Mouse (Mus musculus): ENCODE measurements at regions not wholly inside any gene's neighbourhood (a gene's known extent, or its start where the extent isn't known, plus 50 kb on each side); places are given as distances from the start of the nearest gene placed in this dataset.
A peak's percentile ranks its signal among the peaks of the same experiment; 100 is the strongest.

DNA sequence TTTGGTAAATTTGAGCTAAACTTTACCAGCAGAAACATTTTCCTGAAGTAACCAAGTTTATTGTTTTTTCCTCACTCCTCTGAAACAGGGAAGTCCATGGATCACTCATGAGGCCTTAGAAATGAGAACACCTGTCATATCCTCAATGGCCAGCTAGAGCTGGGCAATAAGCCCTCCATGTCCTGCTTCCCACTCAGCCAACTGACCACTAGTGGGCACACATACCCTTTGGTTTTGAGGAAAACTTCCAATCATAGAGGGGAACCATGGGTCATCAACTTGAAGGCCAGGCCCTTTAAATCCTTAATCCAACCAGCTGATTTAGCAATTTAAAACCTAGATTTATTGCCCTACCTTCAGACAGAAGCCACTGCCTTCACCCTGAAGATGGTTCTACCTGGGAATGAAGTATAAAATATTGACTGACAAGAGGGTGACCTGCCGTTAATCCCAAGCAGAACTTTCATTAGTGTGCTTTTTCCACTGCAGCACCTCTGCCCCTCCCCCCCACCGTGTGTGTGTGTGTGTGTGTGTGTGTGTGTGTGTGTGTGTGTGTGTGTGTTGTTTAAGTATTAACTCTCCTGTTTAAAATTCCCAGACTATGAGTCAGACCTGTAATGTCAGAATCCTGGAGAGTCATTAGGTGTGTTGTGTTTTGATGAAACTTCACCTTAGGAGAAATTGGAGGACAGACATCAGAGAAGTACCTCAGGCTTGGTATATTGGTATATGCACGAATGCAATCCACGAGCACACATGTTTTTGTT lies 312.3 kb downstream of the Hdgfl1 start:
- DNase-seq = no peak

DNA sequence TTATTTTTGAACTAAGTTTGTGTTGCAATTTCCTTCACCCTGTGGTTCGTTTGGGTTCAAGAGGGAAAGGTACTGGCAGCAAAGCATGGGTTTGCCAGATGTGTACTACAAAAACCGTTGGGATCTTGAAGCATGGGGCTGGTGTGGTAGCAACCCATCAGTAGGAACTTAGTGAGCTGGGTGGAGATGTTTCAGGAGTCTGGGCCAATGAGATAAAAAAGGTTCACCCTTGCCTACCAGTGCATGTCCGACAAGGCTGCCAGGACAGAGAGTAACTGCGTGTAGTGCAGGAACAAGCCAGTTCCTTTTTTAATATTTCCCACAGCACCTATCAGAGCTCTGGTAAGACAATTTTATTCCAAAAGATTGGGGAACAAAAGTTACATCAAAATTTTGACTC lies 343.3 kb downstream of the Hdgfl1 start:
- no peak for DNase-seq

DNA sequence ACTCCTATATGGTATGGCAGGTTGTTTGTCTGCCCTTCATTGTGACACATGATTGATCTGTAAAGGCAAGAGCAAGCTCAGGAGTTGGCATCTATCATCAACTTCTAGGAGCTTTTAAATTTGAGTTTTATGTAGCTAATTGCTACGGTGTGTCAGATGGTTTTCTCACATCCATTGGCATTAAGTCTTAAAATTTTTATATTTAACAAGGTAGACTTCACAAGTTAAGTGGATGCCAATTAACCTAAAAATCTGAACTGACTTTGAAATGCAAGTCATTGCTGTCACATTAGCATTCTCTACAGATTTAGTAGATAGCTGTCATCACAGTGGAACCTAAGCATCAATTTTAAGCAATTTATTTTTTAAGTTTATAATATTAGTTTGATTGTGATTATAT lies 345.5 kb downstream of the Hdgfl1 start:
- DNase-seq = no peak

DNA sequence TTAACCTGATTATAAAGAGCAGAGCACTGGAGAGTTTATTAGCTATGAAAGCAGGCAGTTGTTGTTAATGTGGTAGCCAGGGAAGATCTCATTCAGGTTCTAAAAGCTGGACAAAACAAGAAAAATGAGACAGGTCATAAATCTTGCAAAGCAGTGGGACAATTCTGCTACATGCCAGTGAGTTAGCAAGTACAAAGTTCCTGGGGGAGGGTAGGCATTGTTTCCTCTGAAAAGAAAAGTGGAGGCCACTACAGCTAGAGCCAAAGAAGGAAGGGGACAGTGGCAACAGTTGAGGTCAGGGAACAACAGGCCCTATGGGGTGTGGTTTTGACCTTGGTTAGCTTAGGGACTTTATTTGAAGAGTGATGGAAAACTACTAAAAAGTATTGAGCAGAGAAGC lies 364.2 kb downstream of the Hdgfl1 start:
- DNase-seq = peak; percentile 84

DNA sequence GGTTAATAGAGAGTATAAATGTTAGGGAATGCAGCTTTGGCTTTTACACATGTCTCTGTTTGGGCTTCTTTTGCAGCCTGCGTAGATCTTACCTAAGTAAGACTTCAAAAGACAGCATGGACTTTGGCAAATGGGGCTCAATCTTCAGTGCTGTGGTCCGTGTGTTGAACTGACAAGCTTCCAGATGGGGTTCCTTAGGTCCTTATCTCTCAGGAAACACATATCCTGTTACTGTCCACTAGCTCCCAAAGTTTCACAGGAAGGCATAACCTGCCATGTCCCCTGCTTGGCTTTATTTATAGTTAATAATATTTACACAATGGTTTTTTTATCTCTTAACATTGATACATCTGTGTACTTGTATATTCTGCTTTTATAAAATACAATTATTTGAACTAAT lies 365.3 kb downstream of the Hdgfl1 start:
- DNase-seq = peak; percentile 93

DNA sequence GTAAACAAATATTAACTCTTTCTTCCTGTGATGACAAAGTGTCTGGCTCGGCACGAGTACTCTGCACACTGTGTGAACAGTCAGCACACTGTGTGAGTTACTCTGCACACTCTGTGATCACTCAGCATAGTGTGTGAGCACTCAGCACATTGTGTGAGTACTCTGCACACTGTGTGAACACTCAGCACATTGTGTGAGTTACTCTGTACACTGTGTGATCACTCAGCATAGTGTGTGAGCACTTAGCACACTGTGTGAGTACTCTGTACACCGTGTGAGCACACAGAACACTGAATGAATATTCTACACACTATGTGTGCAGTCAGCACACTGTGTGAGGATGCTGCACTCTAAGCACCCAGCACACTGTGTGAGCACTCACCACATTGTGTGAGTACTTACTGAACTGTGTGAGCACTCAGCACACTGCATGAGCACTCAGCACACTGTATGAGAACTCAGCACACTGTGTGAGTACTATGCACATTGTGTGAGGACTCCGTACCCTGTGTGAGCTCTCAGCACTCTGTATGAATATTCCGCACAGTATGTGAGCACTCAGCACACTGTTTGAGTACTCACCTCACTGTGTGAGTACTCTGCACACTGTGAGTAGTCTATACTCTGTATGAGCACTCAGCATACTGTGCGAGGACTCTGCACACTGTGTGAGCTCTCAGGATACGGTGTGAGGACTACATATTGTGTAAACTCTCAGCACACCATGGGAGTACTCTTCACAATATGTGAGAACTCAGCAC lies 381.9 kb downstream of the Hdgfl1 start:
- peak; percentile 69 for DNase-seq

DNA sequence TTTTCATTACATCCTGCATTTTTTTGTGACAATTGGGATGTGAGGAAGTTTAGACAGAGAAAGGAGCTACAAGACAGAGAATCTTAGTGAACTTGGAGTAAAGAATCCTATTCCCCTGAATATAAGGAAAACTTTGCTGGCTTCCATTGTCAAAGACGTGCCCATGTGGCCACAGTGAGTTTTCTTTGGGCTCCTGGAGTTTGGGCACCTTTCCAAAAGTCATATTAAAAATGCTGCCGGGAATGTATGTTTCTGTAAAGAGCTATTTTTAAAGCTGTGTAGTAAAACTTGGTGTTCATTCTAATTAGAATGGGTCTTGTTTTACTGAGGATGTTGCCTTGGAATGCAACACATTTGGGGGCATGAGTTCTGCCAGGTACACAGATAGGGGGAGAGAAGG lies 387.3 kb downstream of the Hdgfl1 start:
- DNase-seq = peak; percentile 42

DNA sequence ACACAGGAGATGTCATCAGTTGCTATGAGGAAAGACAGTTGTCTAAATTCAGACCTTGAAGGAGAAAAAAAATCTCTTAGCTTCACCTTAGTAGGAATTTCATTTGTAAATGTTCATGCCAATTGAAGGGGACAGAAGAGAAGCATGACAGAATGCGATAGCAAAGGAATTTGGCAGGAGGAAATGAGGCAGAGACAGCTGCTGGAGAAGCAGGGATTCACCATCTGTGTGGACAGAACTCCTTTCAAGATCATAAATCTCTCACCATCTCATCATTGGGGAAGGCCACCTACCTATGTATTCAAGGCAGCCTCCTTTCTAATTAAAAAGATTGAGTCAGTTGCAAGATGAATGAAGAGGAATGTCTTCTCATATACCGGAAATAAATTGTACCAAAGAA lies 387.8 kb downstream of the Hdgfl1 start:
- DNase-seq = peak; percentile 3

DNA sequence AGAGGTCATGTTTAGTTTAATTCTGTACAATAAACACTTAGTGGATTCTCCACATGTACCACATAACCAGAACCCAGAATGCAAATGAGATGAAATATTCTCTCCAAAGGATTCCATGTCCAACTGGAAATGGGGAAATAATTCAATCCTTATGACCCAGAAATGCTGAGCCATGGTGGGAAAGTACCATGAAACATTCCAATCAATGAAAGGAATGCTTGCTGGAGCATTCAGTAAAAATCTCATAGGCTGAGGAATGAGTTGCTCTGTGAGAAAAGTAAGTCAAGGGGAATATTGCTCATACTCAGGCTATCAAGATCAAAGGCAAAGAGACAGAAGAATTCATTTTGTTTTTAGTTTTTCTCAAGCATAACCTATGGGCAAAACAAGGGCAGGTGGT lies 394.4 kb downstream of the Hdgfl1 start:
- DNase-seq = peak; percentile 22

DNA sequence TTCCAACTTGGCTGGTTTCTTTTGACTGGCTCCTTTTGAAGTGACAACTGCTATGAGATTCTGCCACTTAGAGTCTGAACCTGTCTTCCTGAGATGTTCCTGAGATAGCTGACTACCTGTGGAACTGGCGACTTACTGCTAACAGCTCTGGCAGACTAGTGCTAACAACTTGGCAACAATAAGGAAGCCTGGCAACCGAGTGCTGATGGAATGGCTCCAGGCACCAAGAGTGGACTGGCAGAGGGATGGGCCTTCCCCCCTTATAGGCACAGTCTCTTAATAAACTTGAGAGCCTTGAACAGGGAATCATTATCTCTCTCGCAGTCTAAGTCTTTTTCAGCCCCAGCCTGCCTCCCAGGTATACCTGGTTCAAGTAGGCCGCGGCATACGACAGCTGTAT lies 404.1 kb downstream of the Hdgfl1 start:
- peak; percentile 86 for DNase-seq

DNA sequence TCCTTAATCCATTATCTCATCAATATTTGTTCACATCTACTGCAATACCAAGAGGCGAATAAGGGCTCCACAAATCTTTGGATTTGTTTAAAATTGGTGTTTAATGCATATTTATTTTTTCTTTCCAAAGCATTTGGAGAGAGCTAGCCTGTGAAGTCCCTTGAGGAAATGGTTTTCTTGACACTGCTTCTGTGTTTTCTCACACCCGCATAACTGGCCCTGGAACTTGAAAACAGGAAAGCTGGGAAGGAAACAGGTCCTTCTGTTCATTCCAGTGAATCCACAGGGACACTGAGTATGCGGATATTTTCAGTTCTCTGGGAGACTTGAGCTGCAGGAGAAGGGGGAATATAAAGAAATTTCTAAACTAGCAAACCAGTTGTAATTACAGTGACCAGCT lies 413.6 kb downstream of the Hdgfl1 start:
- peak; percentile 94 for DNase-seq

DNA sequence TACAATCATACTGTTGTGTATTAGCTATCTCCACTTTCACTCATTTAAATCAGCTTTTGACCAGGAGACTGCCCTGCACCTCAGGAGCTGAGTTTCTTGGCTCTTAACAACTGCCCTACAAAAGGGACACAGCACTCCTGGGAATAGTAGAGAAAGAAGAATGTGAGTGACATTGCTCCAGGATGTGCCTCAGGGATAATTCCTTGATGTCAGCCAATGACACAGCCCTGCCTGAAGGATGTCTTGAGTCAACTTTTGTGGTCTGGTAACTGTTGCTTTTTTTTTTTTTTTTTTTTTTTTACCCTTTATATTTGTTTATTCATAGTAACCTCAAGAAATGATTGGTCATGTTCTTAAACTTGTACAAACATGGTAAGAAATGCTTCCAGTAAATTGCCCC lies 415.5 kb downstream of the Hdgfl1 start:
- peak; percentile 31 for DNase-seq

DNA sequence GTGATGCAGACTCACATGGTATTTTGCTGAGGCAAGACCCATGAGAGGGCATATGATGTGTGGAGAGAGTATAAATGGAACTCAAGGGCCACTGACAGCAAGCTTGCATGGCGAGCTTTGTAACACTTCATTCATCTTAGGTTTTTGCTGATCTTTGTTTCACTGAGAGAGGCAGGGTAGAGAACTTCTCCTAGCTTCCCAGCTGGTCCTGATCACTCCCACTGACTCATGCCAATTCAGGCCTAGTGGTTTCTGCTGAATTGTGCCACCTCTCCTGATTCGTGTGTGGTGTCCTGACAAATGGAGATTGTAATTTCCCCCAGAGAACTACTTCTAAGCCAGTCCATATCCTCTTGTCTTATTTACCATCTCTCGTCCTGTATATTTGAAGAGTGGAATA lies 419.5 kb downstream of the Hdgfl1 start:
- DNase-seq = peak; percentile 71

DNA sequence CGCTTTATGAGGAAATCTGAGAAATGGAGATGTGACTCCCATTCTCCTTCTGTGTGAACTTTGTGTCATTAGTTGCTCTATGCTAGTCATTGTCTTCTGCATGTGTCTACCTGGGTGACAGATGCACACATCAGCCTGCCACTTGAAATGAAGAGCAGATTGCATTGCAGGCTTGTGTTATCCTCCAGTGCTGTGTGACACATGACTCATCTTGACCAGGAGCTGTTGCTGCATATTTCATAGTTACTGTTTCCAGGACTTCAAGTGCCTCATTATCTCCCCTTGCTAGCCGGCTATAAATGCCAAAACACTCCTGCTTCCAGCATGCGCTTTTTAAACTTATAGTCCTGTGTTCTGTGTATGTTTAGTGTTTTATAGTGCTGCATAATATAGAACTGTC lies 431.2 kb downstream of the Hdgfl1 start:
- DNase-seq = no peak

DNA sequence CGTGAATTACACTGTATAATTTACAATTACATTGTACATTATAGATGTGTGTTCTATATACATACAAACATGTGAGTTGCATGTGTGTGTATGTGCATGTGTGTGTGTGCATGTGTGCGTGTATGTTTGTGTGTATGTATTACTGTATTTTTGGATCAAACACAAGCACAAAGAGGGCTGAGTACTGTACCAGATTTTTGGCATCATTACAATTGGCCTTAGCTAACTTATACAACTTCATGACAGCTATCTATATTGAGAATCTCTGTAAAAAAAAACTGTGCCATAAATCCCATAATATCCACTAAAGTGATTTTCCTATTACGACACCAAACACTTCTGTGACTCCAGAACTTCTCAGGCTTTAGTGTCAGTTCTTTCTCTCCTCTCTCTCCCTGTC lies 444.9 kb downstream of the Hdgfl1 start:
- no peak for DNase-seq

DNA sequence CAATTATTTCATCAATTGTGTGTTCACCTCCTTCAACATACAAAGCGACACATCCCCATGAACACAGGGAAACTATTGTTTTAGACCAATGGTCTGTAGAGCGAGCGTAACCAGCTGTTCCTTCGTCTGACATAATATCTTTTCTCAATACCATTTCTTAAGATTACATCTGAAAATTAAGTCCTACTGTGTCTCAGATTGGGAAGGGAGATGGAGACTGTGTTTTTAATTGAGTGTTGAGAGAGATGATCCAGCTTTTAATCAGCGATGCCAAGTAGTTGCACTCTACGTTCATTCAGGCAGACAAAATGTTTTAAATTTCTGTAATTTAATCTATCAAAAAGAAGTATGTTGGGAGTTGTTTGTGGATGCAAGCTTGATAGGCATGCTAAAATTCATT lies 445.3 kb downstream of the Hdgfl1 start:
- no peak for DNase-seq

DNA sequence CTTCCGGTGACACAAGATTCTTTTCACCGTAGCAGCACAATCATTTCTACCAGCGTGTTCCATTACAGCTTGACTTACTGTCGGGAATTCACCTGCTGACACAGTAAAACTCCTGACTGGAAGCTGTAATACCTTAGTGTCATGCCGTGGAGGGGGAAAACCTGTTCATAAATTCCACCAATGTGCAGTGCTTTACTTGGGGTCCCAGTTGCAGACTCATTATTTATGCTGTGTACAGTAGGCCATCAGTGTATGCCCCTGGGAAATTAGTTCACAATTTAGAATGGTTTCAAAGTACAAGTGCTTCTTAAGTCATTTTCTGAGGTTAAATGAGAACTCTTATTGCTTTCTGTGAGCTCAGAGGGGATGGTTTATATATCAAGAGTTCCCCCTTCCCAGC lies 451.4 kb downstream of the Hdgfl1 start:
- DNase-seq = no peak

DNA sequence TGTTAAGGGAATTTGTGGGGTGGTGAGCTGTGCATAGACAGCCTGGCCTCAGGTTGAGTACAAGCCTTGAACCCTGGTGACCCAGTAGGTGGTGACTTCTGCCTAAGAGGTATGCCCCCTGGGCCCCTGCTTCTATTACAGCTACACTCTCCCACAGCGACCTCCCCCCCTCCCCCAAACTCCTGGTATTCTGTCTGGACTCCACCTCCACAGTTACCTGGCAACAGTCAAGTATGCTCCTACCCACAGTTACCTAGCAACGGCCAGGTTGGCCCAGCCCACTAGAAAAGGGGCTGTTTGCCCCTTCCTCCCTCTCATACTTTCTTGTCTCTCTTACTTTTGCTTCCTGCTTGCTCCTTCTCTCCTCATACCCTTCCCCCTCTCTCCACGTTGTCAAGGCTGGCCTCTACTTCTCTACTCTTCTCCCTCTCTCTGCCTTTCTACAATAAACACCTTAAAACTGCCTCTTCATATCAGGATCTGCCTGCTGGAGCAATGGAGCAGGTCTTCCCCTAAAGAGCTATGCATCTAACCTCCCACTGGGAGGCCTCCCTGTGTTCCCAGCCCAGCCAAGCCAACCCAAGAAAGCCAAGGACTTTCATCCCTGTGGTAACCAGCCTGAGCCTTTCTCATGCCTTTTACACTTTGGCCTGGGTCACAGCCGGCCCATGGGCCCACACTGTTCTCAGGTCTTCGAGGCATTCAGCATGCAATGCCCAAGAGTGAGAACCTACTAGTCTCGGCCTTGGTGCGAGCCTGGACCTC lies 457.5 kb downstream of the Hdgfl1 start:
- no peak for DNase-seq

DNA sequence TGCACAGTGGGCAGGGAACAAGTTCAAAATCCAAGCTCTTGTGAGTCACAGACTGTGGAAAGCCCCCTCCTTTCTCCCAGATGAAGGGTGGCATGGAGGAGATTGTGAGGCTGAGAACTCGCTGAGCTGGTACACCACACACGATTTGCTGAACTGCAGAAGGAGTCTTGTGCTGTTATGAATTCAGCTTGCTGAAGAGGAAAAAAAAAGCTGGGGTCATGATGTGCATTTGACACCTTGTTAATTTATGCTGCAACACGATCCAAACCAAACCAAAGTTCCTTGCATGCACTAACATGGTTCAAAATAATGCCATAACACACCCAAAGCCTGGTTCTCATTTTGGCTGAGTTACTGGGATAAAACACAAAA lies 485.9 kb downstream of the Hdgfl1 start:
- DNase-seq = no peak

DNA sequence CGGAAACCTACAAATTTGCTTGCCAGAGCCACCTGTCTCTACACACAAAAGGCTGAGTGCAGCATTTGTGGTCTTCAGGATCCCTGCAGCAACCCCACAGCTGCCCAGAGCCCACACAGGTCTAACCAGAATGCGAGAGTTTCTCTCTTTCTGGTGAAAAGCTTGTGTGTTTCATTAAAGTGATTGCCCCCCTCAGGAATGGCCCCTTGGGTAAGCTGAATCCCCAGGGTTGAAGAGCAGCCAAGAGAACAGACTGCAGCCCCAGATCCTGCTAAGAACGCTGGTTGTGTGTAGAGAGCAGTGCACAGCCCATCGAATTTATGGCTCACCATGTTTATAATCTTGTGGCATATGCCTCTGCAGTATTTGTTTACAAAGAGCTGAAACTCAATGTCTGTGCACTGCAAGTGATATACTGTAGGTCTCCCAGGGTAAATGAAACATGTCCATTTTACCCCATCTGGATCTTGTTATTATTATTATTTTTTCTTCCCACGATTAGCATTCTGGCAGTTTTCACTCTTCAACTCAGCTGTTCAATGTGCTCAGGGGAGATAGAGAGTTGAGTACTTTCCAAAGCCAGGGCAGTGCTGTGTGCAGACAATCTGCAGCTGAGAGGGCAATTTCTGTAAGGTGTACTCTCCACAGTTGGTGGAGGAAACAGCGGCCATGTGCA lies 486.4 kb downstream of the Hdgfl1 start:
- DNase-seq = no peak

DNA sequence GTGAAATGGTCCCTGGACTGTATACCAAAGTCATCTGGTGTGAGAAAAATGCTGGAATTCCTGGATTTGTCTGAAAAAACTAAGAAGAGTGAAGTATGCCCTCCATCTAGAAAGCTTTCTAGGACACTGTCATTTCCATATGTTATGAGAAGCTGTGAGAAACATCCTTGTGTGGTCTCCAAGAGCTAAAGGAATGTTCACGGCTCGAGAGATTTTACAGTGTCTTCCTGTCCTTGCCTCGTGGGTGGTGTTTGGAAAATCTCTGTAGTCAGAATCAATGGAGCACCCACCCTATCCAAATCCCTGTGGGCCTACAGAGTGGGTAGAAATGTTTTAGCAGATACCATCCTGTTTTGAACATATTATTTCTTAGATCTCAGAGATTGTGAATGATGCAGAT lies 487.7 kb downstream of the Hdgfl1 start:
- no peak for DNase-seq

DNA sequence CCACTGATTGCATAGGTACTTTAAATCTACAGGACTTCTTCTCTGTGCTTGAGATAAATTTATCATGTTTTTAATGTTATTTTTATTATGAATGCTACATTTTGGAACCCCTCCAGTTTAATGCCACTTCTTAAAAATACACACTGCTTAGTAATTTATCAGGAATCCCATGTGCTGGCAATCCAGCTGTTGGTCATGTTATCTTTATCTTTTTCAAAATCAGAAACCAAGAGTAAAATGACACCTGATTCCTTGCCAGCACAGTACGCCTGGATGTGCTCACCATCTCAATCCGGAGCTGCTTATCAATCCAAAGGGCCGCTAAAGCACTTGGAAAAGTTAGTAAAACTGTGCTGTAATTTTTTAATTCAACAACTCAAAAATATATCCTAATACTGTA lies 497.1 kb downstream of the Hdgfl1 start:
- DNase-seq = no peak

DNA sequence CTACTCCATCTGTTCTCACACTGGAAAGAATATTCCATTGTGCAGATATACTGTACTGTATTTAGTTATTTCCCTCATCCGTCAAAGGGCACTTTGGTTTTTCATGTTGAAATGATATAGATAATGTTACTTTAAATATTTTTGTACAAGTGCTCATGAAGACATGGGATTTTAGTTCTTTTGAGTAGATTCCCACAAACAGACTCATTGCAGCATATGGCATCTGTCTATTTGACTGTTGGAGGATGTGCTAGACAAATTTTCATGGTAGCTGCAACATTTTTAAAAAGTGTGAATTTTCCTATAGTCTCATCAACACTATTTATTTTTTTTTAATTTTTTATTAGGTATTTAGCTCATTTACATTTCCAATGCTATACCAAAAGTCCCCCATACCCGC lies 502.5 kb downstream of the Hdgfl1 start:
- DNase-seq = no peak

Measured in heart, adult 11 months (tissue).